Mouse (Mus musculus): ENCODE results near the gene Jag1. TPM values are rescaled to one million over a fixed set of nuclear protein-coding genes. Genes with fewer than 3 reads are reported as not detected.

The Jag1 gene
- total and polyA plus RNA-seq, 3 experiments: not detected

DNA sequence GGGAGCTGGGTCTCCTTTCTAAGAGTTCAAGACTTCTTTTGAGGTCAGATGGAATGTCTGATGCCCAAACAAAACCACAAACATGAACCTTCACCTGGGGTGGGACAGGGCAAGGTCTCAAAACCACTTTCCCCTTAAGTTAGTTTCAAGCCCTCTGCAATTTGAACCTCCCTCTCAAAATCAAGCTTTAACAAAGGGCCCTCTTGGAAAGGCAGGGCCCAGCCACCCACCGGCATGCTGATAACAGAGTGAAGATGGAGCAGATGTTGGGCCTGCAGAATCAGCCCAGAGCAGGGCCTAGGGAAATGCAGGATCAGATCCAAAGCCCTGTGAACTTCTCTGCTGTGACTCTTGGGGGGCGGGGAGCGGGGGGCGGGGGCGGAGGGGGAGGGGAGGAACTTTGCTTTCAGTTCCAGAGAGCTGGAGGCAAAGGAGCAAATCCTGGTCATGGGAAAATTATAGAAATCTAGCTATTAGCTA, 19.4 kb downstream of the Jag1 start:
- dilution Hi-C loops (cut with MboI; ENCODE audit: extremely low pct_ligation_motif_present, extremely low pct_unique_long_range_greater_than_20kb, low sequenced_read_pairs) (no loop called here), in situ Hi-C loops (cut with MboI; ENCODE audit: low pct_ligation_motif_present, low pct_unique_long_range_greater_than_20kb, low sequenced_read_pairs) (no loop called here)
- H3K9me3 ChIP-seq (replicated peaks; ENCODE audit: low read length): peaks cover 2% of the 10 kb centered on the region
- no peak overlapping the region for H3K9ac ChIP-seq (ENCODE audit: insufficient read depth, low read depth)
- no peak overlapping the region for H3K27ac ChIP-seq (ENCODE audit: insufficient read depth, low read depth)
- H3K79me2 ChIP-seq (replicated peaks; ENCODE audit: control insufficient read depth, extremely low read depth, insufficient read depth, poor library complexity, severe bottlenecking): no peaks in the 10 kb centered on the region
- H3K27me3 ChIP-seq (replicated peaks): no peaks in the 10 kb centered on the region
- no peaks in the 10 kb centered on the region for H3K36me3 ChIP-seq (replicated peaks in 1 of 2; ENCODE audit: control insufficient read depth in 1 of 2, insufficient read depth in 1 of 2, low read length in 1 of 2)
- TF ChIP-seq TCF12 (IDR thresholded peaks at IDR 0.05; ENCODE audit: low read depth, low read length): no peak
- no peak for TF ChIP-seq MEF2A (IDR thresholded peaks at IDR 0.05; ENCODE audit: borderline replicate concordance, low read depth, low read length)
- TF ChIP-seq SIN3A (IDR thresholded peaks at IDR 0.05; ENCODE audit: low read length): no peak
- TF ChIP-seq CTCF (conservative IDR thresholded peaks at IDR 0.05 in 1 of 2, IDR thresholded peaks at IDR 0.05 in 1 of 2; ENCODE audit: low read depth in 2 of 2, low read length in 2 of 2): no peak
- TF ChIP-seq E2F4 (IDR thresholded peaks at IDR 0.05; ENCODE audit: insufficient replicate concordance, low read depth, low read length): no peak
- TF ChIP-seq BHLHE40 (IDR thresholded peaks at IDR 0.05; ENCODE audit: low read depth, low read length): no peak
- H3K4me3 ChIP-seq (replicated peaks in 1 of 3; ENCODE audit: low read depth in 2 of 3, low read length in 2 of 3, poor library complexity in 1 of 3): no peak overlapping the region
- no peak for DNase-seq (ENCODE audit: extremely low read depth)
- H3K4me1 ChIP-seq (ENCODE audit: control insufficient read depth in 1 of 2, insufficient read depth in 2 of 2): peaks cover 0 to 12% of the 10 kb centered on the region in 2 experiments; a peak in 2 of 4 replicates
- H3K4me2 ChIP-seq (ENCODE audit: insufficient read depth, low read depth, poor library complexity, severe bottlenecking): no peak overlapping the region

- in situ Hi-C loops (cut with MboI; ENCODE audit: low pct_ligation_motif_present, low pct_unique_long_range_greater_than_20kb, low sequenced_read_pairs) (no loop called here), dilution Hi-C loops (cut with MboI; ENCODE audit: extremely low pct_ligation_motif_present, extremely low pct_unique_long_range_greater_than_20kb, low sequenced_read_pairs) (no loop called here)
- no peak for DNase-seq (ENCODE audit: extremely low read depth)
- no peaks in the 10 kb centered on the region for H3K79me2 ChIP-seq (replicated peaks; ENCODE audit: control insufficient read depth, extremely low read depth, insufficient read depth, poor library complexity, severe bottlenecking)
- peaks cover 2% of the 10 kb centered on the region for H3K9me3 ChIP-seq (replicated peaks; ENCODE audit: low read length)
- no peak overlapping the region for H3K27ac ChIP-seq (ENCODE audit: insufficient read depth, low read depth)
- peaks cover 0 to 12% of the 10 kb centered on the region in 2 experiments; a peak in 2 of 4 replicates for H3K4me1 ChIP-seq (ENCODE audit: control insufficient read depth in 1 of 2, insufficient read depth in 2 of 2)
- TF ChIP-seq KAT2A (IDR thresholded peaks at IDR 0.05; ENCODE audit: insufficient replicate concordance, low read length) (no peak), MXI1 (IDR thresholded peaks at IDR 0.05; ENCODE audit: low read depth, low read length) (no peak), POLR2A (IDR thresholded peaks at IDR 0.05; ENCODE audit: low read depth, low read length) (no peak), CHD2 (IDR thresholded peaks at IDR 0.05; ENCODE audit: low read length) (no peak)
- H3K9ac ChIP-seq (ENCODE audit: insufficient read depth, low read depth): no peak overlapping the region
- no peaks in the 10 kb centered on the region for H3K27me3 ChIP-seq (replicated peaks)
- no peaks in the 10 kb centered on the region for H3K36me3 ChIP-seq (replicated peaks in 1 of 2; ENCODE audit: control insufficient read depth in 1 of 2, insufficient read depth in 1 of 2, low read length in 1 of 2)
- H3K4me3 ChIP-seq (replicated peaks in 1 of 3; ENCODE audit: low read depth in 2 of 3, low read length in 2 of 3, poor library complexity in 1 of 3): no peak overlapping the region
- H3K4me2 ChIP-seq (ENCODE audit: insufficient read depth, low read depth, poor library complexity, severe bottlenecking): no peak overlapping the region
These were observed 22.1 kb downstream of the Jag1 start for GRCm38 (mm10) chr2:137094301-137094700.

- TF ChIP-seq MAZ (IDR thresholded peaks at IDR 0.05; ENCODE audit: low read depth, low read length) (no peak), MAX (IDR thresholded peaks at IDR 0.05; ENCODE audit: low read length) (no peak)
- peaks cover 2% of the 10 kb centered on the region for H3K9me3 ChIP-seq (replicated peaks; ENCODE audit: low read length)
- H3K27me3 ChIP-seq (replicated peaks): no peaks in the 10 kb centered on the region
- dilution Hi-C loops (cut with MboI; ENCODE audit: extremely low pct_ligation_motif_present, extremely low pct_unique_long_range_greater_than_20kb, low sequenced_read_pairs) (no loop called here), in situ Hi-C loops (cut with MboI; ENCODE audit: low pct_ligation_motif_present, low pct_unique_long_range_greater_than_20kb, low sequenced_read_pairs) (no loop called here)
- H3K4me2 ChIP-seq (ENCODE audit: insufficient read depth, low read depth, poor library complexity, severe bottlenecking): no peak overlapping the region
- no peaks in the 10 kb centered on the region for H3K36me3 ChIP-seq (replicated peaks in 1 of 2; ENCODE audit: control insufficient read depth in 1 of 2, insufficient read depth in 1 of 2, low read length in 1 of 2)
- no peak overlapping the region for H3K4me3 ChIP-seq (replicated peaks in 1 of 3; ENCODE audit: low read depth in 2 of 3, low read length in 2 of 3, poor library complexity in 1 of 3)
- H3K79me2 ChIP-seq (replicated peaks; ENCODE audit: control insufficient read depth, extremely low read depth, insufficient read depth, poor library complexity, severe bottlenecking): no peaks in the 10 kb centered on the region
- H3K27ac ChIP-seq (ENCODE audit: insufficient read depth, low read depth): no peak overlapping the region
- DNase-seq (ENCODE audit: extremely low read depth): no peak
- no peak overlapping the region for H3K9ac ChIP-seq (ENCODE audit: insufficient read depth, low read depth)
- H3K4me1 ChIP-seq (ENCODE audit: control insufficient read depth in 1 of 2, insufficient read depth in 2 of 2): peaks cover 0 to 10% of the 10 kb centered on the region in 2 experiments; a peak in 2 of 4 replicates
These were observed 23.2 kb downstream of the Jag1 start for GRCm38 (mm10) chr2:137093298-137093630.

Data from CH12.LX (cell line).